Mouse (Mus musculus) G1E (cell line): Measurements from ENCODE around the gene Rps18.

Experiments
- POLR2AphosphoS5 ChIP-seq: IDR thresholded peaks from 2 replicates; pipeline ENCODE4 v1.6.1; 2012; ENCODE audit warnings: low read depth, low read length, inconsistent platforms; ENCODE audit not compliant: insufficient replicate concordance
- TAL1 ChIP-seq: conservative IDR thresholded peaks from 2 replicates; pipeline ENCODE4 v1.6.1; 2012; ENCODE audit warnings: low read depth, low read length, inconsistent platforms, mixed read lengths

- TF ChIP-seq TAL1 (no peak), POLR2AphosphoS5 (no peak)
Measured at GRCm38 (mm10) chr17:33909077-33909868, 46.5 kb downstream of the Rps18 start, which contains the start of gene Daxx.
